Mouse (Mus musculus): ENCODE measurements around the gene Cntnap1. TPM values are rescaled to one million over a fixed set of nuclear protein-coding genes. Genes with fewer than 3 reads are reported as not detected.
"Not testable (repeated sequence)": the region's sequence is repeated elsewhere in the genome, so short reads cannot be mapped to it uniquely, and the experiment has no call there.

Gene Cntnap1
- 0.39 and 0.48 TPM in 2 replicates for polyA plus RNA-seq (2014; fragmentation: Nextera tagmentation; extraction: Ambion mirVana)

DNA sequence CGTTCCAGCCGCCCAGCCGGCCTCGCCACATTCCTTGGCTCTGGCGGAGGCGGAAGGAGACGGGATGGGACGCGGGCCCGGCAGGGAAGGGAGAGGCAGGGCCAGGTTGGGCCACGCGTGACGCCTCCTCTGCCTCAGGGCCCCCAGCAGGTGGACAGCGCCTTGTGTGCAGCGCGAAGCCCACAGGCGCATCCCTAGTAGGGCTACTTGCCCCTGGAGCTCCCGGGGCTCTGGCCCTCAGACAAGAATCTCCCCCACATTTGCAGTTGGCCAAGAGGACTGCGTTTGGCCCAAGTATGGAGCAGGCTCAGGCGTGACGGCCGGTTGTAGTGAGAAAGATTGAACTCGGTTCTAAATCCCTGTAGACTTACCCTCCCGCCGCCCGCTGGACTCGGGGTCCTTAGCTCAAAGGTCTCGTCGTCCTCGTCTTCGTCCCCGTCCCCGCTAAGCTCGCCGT lies at the start of gene Cntnap1:
Gene Cntnap1, plus strand, starts transcription at position 170 of the 457 bp plus-strand sequence.
- Histone ChIP-seq H3K4me3 (ENCODE audit: low read depth, low read length) (peak within 1 kb of the TSS; percentile 73), H3K27me3 (replicated peaks; ENCODE audit: control insufficient read depth, insufficient read depth, low read length) (peaks cover 70% of the 10 kb centered on the region), H3K9me3 (replicated peaks; ENCODE audit: control insufficient read depth, low read length) (no peaks in the 10 kb centered on the region), H3K27ac (ENCODE audit: low read depth, low read length) (peak within 1 kb of the TSS; percentile 52; the same call in 1 of the 2 replicates), H3K36me3 (ENCODE audit: control insufficient read depth, insufficient read depth, low read length) (peaks cover 16% of the 10 kb centered on the region), H3K4me1 (ENCODE audit: control insufficient read depth, insufficient read depth, low read length) (peaks cover 34% of the 10 kb centered on the region), H3K9ac (ENCODE audit: low read length) (peak within 1 kb of the TSS; percentile 73), H3K4me2 (ENCODE audit: low read length) (peak within 1 kb of the TSS; percentile 85)
- ATAC-seq (no peak), DNase-seq (ENCODE audit: low spot score) (peak; percentile 23)
- WGBS = under 1% methylated on average over 32 of the region's 35 CpGs

DNA sequence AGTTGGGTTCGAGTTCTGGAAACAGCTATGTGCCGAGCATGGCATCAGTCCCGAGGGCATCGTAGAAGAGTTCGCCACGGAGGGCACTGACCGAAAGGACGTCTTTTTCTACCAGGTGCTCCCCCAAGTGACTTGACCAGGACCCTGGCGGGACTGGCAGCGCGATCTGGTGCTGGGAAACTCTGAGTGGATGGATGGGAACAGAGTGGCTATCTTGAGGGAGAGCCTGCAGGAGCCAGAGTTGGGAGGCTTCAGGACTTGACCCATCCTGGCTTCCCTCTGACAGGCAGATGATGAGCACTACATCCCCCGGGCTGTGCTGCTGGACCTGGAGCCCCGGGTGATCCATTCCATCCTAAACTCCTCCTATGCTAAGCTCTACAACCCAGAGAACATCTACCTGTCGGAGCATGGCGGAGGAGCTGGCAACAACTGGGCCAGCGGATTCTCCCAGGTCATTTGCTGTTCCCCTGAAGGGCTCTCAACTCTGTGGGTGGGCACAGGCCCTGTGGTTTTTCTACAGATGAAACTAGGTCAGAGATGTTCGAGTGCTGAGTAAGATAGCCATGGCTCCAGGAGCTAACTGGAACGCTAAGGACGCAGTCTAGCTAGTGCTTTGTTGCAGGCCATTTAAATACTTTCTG lies 49.7 kb upstream of the Cntnap1 start:
- no peak for DNase-seq (ENCODE audit: low spot score)
- peak overlapping the region; percentile 92 for H3K9ac ChIP-seq (ENCODE audit: low read length)
- ATAC-seq = no peak
- H3K9me3 ChIP-seq (replicated peaks; ENCODE audit: control insufficient read depth, low read length) = no peaks in the 10 kb centered on the region
- no peaks in the 10 kb centered on the region for H3K27me3 ChIP-seq (replicated peaks; ENCODE audit: control insufficient read depth, insufficient read depth, low read length)
- H3K27ac ChIP-seq (ENCODE audit: low read depth, low read length) = peak overlapping the region; percentile 92
- 21% methylated on average over 19 of the region's 19 CpGs for WGBS
- peaks cover 21% of the 10 kb centered on the region for H3K4me1 ChIP-seq (ENCODE audit: control insufficient read depth, insufficient read depth, low read length)
- H3K4me2 ChIP-seq (ENCODE audit: low read length) = peak overlapping the region; percentile 85
- H3K4me3 ChIP-seq (ENCODE audit: low read depth, low read length) = peak overlapping the region; percentile 88
- H3K36me3 ChIP-seq (ENCODE audit: control insufficient read depth, insufficient read depth, low read length) = peaks cover 37% of the 10 kb centered on the region

DNA sequence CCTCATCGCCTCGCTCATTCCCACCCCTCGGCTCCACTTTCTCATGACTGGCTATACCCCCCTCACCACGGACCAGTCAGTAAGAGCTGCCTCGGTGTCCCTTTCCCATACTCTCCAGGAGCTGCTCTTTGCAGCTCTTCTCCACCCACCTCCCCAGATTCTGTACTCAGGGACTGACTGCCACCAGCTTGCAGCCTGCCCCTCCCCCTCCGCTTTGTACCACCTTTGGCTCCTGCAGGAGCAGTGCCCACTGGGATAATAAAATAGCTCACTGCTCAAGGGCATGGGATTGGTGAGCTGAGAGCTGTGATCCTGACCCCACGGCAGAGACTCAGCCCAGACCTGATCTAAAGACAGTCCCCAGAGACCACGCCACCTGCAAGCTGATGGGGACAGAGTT lies 45.8 kb upstream of the Cntnap1 start:
- peaks cover 40% of the 10 kb centered on the region for H3K36me3 ChIP-seq (ENCODE audit: control insufficient read depth, insufficient read depth, low read length)
- DNase-seq (ENCODE audit: low spot score); ATAC-seq; H3K4me1 ChIP-seq (ENCODE audit: control insufficient read depth, insufficient read depth, low read length); H3K9me3 ChIP-seq (replicated peaks; ENCODE audit: control insufficient read depth, low read length); H3K27ac ChIP-seq (ENCODE audit: low read depth, low read length); H3K4me3 ChIP-seq (ENCODE audit: low read depth, low read length); H3K9ac ChIP-seq (ENCODE audit: low read length); H3K4me2 ChIP-seq (ENCODE audit: low read length); H3K27me3 ChIP-seq (replicated peaks; ENCODE audit: control insufficient read depth, insufficient read depth, low read length): not testable (repeated sequence)
- 98% methylated on average over 8 of the region's 8 CpGs for WGBS

DNA sequence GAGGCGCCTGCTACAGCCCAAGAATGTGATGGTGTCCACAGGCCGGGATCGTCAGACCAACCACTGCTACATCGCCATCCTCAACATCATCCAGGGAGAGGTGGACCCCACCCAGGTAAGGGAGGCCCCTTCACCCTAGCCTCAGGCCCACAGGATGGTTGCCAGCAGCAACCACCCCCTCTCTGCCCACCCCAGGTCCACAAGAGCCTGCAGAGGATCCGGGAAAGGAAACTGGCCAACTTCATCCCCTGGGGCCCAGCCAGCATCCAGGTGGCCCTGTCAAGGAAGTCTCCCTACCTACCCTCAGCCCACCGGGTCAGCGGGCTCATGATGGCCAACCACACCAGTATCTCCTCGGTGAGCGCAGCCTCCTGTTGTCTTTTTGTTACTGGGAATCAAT lies 45.3 kb upstream of the Cntnap1 start:
- not testable (repeated sequence) for H3K4me1 ChIP-seq (ENCODE audit: control insufficient read depth, insufficient read depth, low read length); DNase-seq (ENCODE audit: low spot score); H3K4me3 ChIP-seq (ENCODE audit: low read depth, low read length); H3K27me3 ChIP-seq (replicated peaks; ENCODE audit: control insufficient read depth, insufficient read depth, low read length); H3K4me2 ChIP-seq (ENCODE audit: low read length); H3K9me3 ChIP-seq (replicated peaks; ENCODE audit: control insufficient read depth, low read length); H3K9ac ChIP-seq (ENCODE audit: low read length); ATAC-seq; H3K27ac ChIP-seq (ENCODE audit: low read depth, low read length)
- 95% methylated on average over 7 of the region's 9 CpGs for WGBS
- H3K36me3 ChIP-seq (ENCODE audit: control insufficient read depth, insufficient read depth, low read length) = peaks cover 40% of the 10 kb centered on the region

DNA sequence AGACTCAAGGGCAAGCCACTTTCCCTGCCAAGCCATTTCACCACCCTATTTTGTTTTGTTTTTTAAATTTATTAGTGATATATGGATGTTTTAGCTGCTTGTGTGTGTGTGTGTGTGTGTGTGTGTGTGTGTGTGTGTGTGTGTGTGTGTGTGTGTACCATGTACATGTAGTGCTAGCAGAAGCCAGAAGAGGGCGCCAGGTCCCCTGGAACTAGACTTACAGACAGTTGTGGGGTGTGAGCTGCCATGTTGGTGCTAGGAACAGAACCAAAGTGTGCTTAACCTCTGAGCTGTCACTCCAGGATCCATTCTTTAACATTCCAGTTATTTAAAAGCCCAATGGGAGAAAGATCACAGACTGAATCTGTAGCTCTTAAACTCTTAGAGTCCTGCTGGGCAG lies 43.2 kb upstream of the Cntnap1 start:
- H3K27me3 ChIP-seq (replicated peaks; ENCODE audit: control insufficient read depth, insufficient read depth, low read length) = no peaks in the 10 kb centered on the region
- ATAC-seq = no peak
- H3K9ac ChIP-seq (ENCODE audit: low read length) = no peak overlapping the region

DNA sequence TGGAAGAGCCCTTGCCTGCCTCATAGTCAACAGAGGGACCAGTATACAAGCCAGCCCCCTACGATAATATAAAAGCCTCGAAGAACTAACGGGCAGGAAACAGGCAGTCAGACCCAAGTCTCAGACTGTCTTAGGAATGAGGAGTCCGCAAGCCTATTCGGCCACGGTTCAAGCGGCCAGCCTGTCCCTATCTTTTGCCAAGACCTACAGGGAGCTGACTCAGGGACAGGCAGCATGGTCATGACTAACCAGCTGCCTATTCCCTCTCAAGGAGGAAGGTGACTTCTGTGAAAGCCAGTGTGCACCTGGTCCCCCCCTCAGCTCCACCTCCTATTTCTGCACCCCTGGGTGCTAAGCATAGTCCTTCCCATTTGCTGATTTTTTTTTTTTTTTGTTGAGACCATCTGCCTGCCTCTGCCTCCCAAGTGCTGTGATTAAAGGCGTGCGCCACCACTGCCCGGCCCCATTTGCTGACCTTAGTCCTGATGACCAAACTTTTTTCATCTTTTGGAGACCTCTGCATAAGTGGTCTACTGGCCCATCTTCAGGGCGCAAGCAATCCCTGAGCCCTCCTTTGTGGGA lies 41.2 kb upstream of the Cntnap1 start:
- Histone ChIP-seq H3K9me3 (replicated peaks; ENCODE audit: control insufficient read depth, low read length) (no peaks in the 10 kb centered on the region), H3K27me3 (replicated peaks; ENCODE audit: control insufficient read depth, insufficient read depth, low read length) (no peaks in the 10 kb centered on the region), H3K36me3 (ENCODE audit: control insufficient read depth, insufficient read depth, low read length) (peaks cover 23% of the 10 kb centered on the region), H3K4me2 (ENCODE audit: low read length) (no peak overlapping the region), H3K4me1 (ENCODE audit: control insufficient read depth, insufficient read depth, low read length) (no peaks in the 10 kb centered on the region), H3K9ac (ENCODE audit: low read length) (no peak overlapping the region), H3K4me3 (ENCODE audit: low read depth, low read length) (no peak overlapping the region), H3K27ac (ENCODE audit: low read depth, low read length) (no peak overlapping the region)
- ATAC-seq (no peak), DNase-seq (ENCODE audit: low spot score) (no peak)
- 84% methylated on average over 11 of the region's 11 CpGs for WGBS

More for the DNA sequence above, 43.2 kb upstream of the Cntnap1 start:
- H3K27ac ChIP-seq (ENCODE audit: low read depth, low read length) = no peak overlapping the region
- H3K9me3 ChIP-seq (replicated peaks; ENCODE audit: control insufficient read depth, low read length) = no peaks in the 10 kb centered on the region
- H3K4me2 ChIP-seq (ENCODE audit: low read length) = no peak overlapping the region
- H3K4me1 ChIP-seq (ENCODE audit: control insufficient read depth, insufficient read depth, low read length) = no peaks in the 10 kb centered on the region
- DNase-seq (ENCODE audit: low spot score) = no peak
- H3K36me3 ChIP-seq (ENCODE audit: control insufficient read depth, insufficient read depth, low read length) = peaks cover 40% of the 10 kb centered on the region
- WGBS = 83% methylated on average over 1 of the region's 1 CpGs
- H3K4me3 ChIP-seq (ENCODE audit: low read depth, low read length) = no peak overlapping the region

DNA sequence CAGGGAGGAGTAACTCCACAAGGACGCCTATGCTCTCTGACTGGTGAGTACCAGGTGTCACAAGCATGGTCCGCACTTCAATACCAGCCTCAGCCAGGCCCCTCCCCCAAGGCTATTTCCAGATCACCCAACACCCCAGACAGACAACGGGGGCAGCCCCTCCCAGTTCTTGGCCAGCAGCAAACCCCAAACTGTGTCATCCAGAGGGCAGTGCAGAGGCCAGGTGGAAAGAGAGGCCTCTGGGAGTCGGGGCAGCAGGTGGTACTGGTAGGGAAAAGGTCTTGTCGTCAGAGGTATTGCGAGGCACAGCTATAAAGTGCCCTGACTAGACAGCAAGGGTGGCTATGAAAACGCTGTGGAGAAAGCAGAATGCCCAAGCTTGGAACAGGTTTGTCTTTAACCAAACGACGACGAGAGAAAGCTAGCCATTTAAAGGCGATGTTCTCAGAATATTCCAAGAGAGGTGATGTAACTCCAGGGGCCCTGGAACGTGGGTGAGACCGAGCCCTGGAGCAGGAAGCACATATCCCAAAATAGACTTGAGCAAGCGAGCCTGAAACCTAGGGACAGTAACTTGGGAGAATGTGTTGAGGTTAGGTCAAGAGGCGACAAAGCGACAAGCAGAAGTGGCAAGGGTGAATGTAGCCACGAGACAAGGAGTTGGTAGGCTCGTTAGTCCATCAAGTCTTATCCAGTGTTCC lies 40.1 kb upstream of the Cntnap1 start:
- Histone ChIP-seq H3K4me1 (ENCODE audit: control insufficient read depth, insufficient read depth, low read length) (no peaks in the 10 kb centered on the region), H3K4me3 (ENCODE audit: low read depth, low read length) (no peak overlapping the region), H3K27me3 (replicated peaks; ENCODE audit: control insufficient read depth, insufficient read depth, low read length) (no peaks in the 10 kb centered on the region), H3K4me2 (ENCODE audit: low read length) (no peak overlapping the region), H3K27ac (ENCODE audit: low read depth, low read length) (no peak overlapping the region), H3K9me3 (replicated peaks; ENCODE audit: control insufficient read depth, low read length) (no peaks in the 10 kb centered on the region), H3K9ac (ENCODE audit: low read length) (no peak overlapping the region), H3K36me3 (ENCODE audit: control insufficient read depth, insufficient read depth, low read length) (peaks cover 17% of the 10 kb centered on the region)
- no peak for ATAC-seq
- DNase-seq (ENCODE audit: low spot score) = no peak
- 56% methylated on average over 18 of the region's 18 CpGs for WGBS

DNA sequence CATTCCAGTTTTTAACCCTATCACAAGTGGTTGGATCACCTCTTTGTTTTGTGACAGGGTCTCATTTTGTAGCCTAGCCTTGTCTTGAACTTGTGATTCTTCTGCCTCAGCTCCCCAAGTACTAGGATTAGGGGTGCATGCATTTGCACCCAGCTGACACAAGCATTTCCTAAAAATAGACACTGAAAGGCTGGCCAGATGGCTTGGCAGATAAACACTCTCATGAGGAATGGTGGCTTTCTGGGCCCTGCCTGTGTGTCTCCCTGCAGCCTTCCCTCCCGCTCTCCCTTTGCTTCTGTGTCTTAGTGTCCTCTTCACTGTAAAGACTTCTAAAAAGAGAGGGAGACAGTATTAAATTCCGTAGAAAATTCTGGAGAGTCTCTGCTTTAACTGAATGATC lies 39.1 kb upstream of the Cntnap1 start:
- peak; percentile 24 for DNase-seq (ENCODE audit: low spot score)

DNA sequence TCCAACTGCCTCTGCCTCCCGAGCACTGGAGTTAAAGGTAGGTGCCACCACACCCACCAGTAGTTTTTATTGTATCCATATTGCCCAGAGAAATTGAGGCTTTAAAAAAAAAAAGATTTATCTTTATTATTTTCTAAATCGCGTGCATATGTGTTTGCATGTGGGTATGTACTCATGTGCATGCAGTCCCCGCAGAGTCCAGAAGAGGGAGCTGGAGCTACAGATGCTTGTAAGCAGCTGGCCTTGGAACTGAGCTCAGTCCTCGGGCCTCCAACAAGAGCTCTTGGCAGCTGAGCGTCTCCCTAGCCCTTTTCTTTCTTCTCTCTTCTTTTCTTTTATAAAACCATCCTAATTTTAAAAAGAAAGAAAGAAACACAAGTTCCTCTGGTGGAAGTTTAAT lies 38.6 kb upstream of the Cntnap1 start:
- Histone ChIP-seq H3K4me3 (ENCODE audit: low read depth, low read length) (no peak overlapping the region), H3K9me3 (replicated peaks; ENCODE audit: control insufficient read depth, low read length) (no peaks in the 10 kb centered on the region), H3K27me3 (replicated peaks; ENCODE audit: control insufficient read depth, insufficient read depth, low read length) (no peaks in the 10 kb centered on the region), H3K4me1 (ENCODE audit: control insufficient read depth, insufficient read depth, low read length) (no peaks in the 10 kb centered on the region), H3K27ac (ENCODE audit: low read depth, low read length) (no peak overlapping the region), H3K9ac (ENCODE audit: low read length) (no peak overlapping the region), H3K4me2 (ENCODE audit: low read length) (no peak overlapping the region), H3K36me3 (ENCODE audit: control insufficient read depth, insufficient read depth, low read length) (peaks cover 2% of the 10 kb centered on the region)
- ATAC-seq = no peak
- WGBS = 86% methylated on average over 6 of the region's 6 CpGs
- no peak for DNase-seq (ENCODE audit: low spot score)

More for the DNA sequence above, 39.1 kb upstream of the Cntnap1 start:
- H3K4me3 ChIP-seq (ENCODE audit: low read depth, low read length) = no peak overlapping the region
- no peak overlapping the region for H3K4me2 ChIP-seq (ENCODE audit: low read length)
- peaks cover 7% of the 10 kb centered on the region for H3K36me3 ChIP-seq (ENCODE audit: control insufficient read depth, insufficient read depth, low read length)
- H3K9me3 ChIP-seq (replicated peaks; ENCODE audit: control insufficient read depth, low read length) = no peaks in the 10 kb centered on the region
- WGBS = 92% methylated on average over 2 of the region's 2 CpGs
- no peaks in the 10 kb centered on the region for H3K4me1 ChIP-seq (ENCODE audit: control insufficient read depth, insufficient read depth, low read length)
- no peaks in the 10 kb centered on the region for H3K27me3 ChIP-seq (replicated peaks; ENCODE audit: control insufficient read depth, insufficient read depth, low read length)
- H3K27ac ChIP-seq (ENCODE audit: low read depth, low read length) = no peak overlapping the region
- ATAC-seq = no peak
- H3K9ac ChIP-seq (ENCODE audit: low read length) = no peak overlapping the region
